Mouse (Mus musculus) testis, postnatal 14 days (tissue): ENCODE data around the gene Gpx4.
A peak's percentile ranks its signal among the peaks of the same experiment; 100 is the strongest.

ENCODE experiments used
- DNase-seq: peaks from one replicate; pipeline ENCODE4 v3.0.0; 2021; ENCODE audit warnings: low spot score

Gpx4 gene

GRCm38 (mm10) chr10:80074813-80075601, 28.0 kb downstream of the Gpx4 start:
- no peak for DNase-seq

DNA sequence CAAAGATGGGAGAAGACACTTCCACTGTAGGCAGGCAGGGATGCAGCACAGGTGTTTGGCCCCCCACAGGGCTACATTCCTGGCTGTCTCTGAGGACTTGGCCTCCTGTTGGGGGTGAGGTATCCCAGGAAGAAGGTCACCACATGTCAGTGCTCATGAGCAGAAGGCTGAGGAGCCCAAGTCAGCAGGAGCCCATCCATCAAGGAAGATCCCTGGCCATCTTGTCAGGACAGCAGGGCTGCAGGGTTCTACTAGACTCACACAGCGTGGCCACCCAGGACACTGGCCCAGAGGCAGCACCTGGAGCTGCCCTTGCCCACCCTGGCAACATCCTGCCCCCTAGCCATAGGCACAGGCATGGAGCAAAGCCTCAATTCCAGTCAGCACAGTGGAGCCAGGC, 29.0 kb downstream of the Gpx4 start:
- no peak for DNase-seq

- DNase-seq = no peak
Observed at GRCm38 (mm10) chr10:80076386-80076785, 29.4 kb downstream of the Gpx4 start.

DNA sequence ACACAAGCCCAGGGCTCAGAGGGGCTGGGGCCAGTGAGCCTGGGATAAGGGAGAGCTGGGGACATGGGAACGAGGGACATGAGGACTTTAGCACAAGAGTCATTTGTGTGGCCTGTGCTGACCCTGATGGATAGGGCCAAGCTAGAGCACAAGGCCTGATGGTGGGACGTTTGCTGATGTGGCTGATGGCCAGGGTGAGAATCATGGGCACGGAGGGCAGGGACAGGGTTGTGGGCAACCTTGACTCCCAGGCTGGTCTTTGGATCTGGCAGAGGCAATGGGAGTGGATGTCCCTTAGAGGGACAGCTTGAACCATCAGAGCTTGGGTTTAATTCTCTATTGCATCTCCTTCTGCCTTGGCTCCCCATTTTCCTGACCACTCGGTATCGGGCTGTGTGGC, 30.3 kb downstream of the Gpx4 start:
- DNase-seq = no peak

- no peak for DNase-seq
Observed at GRCm38 (mm10) chr10:80078366-80078765, 31.4 kb downstream of the Gpx4 start.

DNA sequence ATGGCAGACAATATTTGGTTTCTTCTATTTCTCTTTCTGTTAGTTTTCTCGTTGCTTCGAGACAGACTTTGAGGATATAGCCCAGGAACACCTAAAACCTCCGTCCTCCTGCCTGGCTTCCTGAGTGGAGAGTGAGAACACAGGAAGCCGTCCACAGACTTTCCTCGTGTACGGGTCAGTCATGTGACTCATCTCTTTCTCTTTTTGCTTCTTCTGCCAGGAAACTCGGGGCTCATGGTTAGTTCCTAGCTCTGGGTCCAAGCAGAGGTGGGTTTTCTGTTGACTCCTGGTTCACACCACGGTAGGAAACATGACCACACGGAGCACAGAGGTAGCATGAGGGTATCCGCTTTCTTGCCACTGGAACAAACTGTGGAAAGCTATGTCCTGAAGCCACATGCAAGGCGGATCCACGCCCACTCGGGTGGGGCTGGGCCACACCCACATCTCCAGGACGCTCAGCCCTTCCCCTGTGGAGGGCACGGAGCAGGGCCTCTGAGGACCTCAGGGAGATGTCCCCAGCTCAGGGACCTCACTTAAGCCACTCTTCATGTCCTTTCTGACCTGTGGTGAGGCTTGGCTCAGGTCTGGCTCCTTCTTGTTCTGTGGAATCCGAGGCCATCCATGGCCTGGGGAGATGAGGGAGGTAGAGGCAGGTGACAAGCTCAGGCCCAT, 33.6 kb downstream of the Gpx4 start:
- DNase-seq = no peak

DNA sequence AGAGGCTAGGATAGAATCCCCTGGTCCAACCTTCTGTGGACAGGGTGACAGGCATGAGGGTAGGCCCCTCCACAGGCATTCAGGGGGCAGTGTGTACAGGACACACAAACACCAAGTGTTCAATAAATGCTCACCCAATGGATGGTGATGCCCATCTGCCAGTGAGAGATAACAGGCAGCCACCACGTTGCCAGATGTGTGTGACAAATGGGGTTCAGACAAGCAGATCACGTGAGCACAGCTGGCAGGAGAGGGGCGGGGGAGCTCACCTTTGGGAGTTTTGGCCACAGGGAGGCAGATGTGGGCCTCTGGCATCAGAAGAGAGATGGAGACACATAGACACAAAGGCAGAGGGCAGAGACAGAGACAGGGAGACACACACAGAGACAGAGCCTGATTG, 34.1 kb downstream of the Gpx4 start:
- no peak for DNase-seq

GRCm38 (mm10) chr10:80084817-80085487, 38.0 kb downstream of the Gpx4 start:
- no peak for DNase-seq

DNA sequence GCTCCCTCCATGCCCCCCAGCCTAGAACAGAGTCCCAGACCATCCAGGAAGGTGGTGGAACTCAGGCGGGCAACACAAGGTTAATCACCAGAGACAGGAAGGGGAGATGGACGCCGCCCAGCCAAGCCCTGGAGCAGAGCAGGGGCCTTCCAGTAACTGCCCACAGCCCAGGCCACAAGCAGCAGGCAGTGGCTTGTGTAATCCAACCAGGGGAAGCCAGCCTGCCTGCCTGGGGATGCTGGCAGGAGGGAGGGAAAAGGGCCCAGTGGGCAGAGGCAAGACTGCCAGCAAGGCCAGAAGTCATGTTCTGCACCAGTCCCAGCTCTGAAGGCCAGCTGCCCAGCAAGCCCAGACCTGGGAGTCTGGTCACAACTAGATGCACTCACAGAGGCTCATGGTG, 39.9 kb downstream of the Gpx4 start:
- DNase-seq = no peak

DNA sequence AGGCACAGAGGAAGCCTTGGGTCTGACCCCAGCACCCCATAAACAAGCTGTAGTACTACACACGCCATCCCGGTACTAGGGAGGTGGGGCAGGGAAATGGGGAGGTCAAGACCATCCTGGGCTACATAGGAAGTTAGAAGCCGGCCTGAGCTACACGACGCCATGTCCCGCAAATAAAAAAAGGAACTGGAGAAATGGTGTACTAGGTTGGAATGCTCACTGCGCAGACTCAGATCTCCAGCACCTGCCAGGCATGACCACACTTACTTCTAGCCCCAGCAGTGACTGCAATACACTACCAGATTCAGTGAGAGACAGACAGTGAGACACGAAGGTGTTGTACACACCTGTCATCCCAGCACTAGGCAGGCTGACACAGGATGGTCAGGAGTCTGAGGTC, 40.5 kb downstream of the Gpx4 start:
- DNase-seq = no peak

- no peak for DNase-seq
Observed at GRCm38 (mm10) chr10:80089146-80089545, 42.2 kb downstream of the Gpx4 start.

- DNase-seq = no peak
Observed at GRCm38 (mm10) chr10:80091527-80091926, 44.6 kb downstream of the Gpx4 start.

- DNase-seq = no peak
Observed at GRCm38 (mm10) chr10:80092690-80093089, 45.7 kb downstream of the Gpx4 start.

DNA sequence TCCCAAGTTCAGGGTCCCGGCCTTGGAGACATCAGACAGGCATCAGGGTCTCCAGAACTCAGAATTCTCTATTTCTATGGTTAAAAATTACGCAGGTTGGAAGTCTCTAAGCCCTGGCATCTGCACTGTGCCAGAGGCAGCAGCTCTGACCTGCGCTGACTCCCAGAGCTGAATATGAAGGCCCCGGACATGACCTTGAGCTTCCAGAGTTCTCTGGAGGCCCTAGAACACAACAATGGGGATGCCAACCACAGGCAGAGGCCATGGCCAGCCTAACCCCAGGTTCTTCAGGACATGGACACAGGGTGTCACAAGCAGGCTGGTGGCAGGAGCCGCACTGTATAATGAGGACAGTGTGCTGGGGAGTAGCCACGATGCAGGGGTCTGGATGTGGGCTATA, 47.1 kb downstream of the Gpx4 start:
- no peak for DNase-seq

GRCm38 (mm10) chr10:80094684-80095083, 47.7 kb downstream of the Gpx4 start:
- no peak for DNase-seq

DNA sequence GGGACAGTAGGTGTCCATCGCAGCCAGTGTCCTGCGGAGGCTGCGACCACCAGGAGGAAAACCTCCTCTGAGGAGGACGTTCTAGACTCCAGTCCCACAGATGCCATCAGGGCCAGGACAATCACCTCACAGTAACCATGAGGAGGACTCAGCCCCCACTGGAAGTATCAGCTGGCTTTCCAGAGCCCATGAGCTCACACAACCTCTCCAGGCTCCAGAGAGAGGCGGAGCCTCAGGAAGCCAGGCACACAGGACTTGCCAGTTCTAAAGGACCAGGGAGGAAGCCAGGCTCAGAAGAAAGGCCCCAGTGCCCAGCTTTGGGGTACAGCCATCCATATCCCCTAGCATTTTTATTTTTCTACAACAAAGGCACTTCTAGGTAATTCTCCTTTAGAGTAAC, 48.6 kb downstream of the Gpx4 start:
- DNase-seq = no peak

GRCm38 (mm10) chr10:80097275-80097674, 50.3 kb downstream of the Gpx4 start:
- no peak for DNase-seq

- no peak for DNase-seq
Observed at GRCm38 (mm10) chr10:80098630-80099029, 51.7 kb downstream of the Gpx4 start.

DNA sequence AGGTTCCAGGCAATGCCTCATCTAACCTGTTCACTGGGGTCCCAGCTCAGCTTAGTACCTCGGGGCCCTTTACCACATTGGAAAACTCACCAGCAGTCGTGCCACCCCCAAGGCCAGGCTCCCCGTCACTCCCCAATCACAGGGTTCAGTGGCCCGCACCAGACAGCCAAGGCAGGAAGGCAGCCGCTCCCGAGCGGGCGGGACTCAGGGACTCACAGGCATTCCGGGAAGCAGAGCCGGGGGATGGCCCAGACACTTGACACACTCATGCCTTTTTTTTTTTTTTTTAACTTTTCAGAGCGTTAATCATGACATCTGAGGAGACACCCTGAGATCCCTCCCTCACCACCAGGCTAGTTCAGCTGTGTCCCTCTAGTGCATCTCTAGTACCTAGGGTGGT, 54.0 kb downstream of the Gpx4 start:
- DNase-seq = no peak

GRCm38 (mm10) chr10:80102216-80102915, 55.4 kb downstream of the Gpx4 start:
- peak; percentile 86 for DNase-seq

DNA sequence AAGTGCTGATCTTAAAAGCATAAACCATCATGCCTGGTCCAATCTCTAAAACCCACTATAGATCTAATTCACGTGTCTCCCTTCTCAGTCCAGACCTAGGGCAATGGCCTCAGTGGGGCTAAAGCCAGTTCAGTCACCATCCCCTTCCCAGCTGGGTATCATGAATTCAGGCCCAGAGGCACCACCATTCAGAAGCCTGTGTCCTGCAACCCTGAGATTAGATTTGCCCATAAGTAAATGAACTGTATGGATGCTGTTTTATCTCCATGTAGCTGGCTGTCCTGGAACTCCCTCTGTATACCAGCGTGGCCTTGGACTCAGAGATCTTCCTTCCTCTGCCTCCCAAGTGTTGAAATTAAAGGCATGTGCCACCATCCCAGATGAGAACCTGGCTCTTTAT, 56.1 kb downstream of the Gpx4 start:
- no peak for DNase-seq

GRCm38 (mm10) chr10:80104181-80104580, 57.2 kb downstream of the Gpx4 start:
- DNase-seq = no peak

DNA sequence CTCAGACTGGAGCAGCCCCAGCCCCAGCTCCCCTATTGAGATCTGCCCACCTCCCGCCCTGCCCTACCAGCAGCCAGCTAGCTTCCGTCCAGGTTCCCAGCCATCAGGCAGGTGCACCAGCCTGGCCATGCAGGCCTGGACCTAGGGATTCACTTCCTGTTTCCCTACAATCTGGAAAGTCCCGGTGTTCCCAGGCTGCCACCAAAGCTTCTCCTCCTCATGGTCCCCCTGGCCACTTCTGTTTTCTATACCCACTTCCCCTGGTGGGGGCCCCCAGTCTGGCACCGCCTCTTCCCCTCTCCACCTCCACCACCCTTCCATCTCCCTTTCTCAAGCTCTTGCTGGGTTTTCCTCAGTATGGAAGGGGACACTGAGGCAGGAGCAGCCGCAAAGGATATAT, 58.5 kb downstream of the Gpx4 start, which contains the start of gene Sbno2:
Sbno2 (minus strand) TSS at position 112 of the 400 bp plus-strand sequence.
- no peak for DNase-seq
